Mouse (Mus musculus): ENCODE data around the gene Ddr2. TPM values are rescaled to one million over a fixed set of nuclear protein-coding genes. Genes with fewer than 3 reads are reported as not detected.
A peak's percentile ranks its signal among the peaks of the same experiment; 100 is the strongest.
"Not testable (repeated sequence)": the region's sequence is repeated elsewhere in the genome, so short reads cannot be mapped to it uniquely, and the experiment has no call there.

Ddr2 gene
- polyA plus RNA-seq, 1 experiment from 2014 or later: 7.9 TPM

DNA sequence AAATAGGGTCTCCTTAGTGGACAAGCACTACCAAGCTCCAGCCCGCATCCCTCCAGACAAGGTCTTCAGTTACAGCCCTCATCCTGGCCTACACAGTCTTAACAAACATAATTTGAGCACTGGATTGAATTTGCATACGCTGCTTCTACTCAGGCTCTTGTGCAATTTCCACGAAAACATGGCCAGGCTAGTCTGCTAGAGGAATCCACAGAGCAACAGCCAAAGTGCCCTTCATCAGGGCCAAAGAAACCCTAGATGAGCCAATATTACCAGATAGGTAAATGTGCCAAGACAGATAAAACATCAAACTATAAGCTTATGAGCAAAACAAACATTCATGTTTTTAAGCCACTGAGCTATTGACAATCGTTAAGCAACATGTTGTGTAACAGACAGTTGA, 75.6 kb downstream of the Ddr2 start:
- no peak overlapping the region for H3K27ac ChIP-seq (ENCODE audit: low read length)
- H3K27me3 ChIP-seq (replicated peaks; ENCODE audit: control insufficient read depth, insufficient read depth, low read length): no peaks in the 10 kb centered on the region
- ATAC-seq: no peak
- no peaks in the 10 kb centered on the region for H3K9me3 ChIP-seq (ENCODE audit: control insufficient read depth, low read length)
- no peaks in the 10 kb centered on the region for H3K4me1 ChIP-seq (replicated peaks; ENCODE audit: control insufficient read depth, insufficient read depth, low read length)
- H3K4me3 ChIP-seq (replicated peaks; ENCODE audit: low read length): no peak overlapping the region
- H3K9ac ChIP-seq (replicated peaks; ENCODE audit: low read depth, low read length): no peak overlapping the region
- H3K36me3 ChIP-seq (ENCODE audit: control insufficient read depth, insufficient read depth): no peaks in the 10 kb centered on the region
- H3K4me2 ChIP-seq (ENCODE audit: low read length): no peak overlapping the region
- 89% methylated on average over 4 of the region's 4 CpGs for WGBS

- no peaks in the 10 kb centered on the region for H3K36me3 ChIP-seq (ENCODE audit: control insufficient read depth, insufficient read depth)
- H3K9ac ChIP-seq (replicated peaks; ENCODE audit: low read depth, low read length): no peak overlapping the region
- H3K27ac ChIP-seq (ENCODE audit: low read length): no peak overlapping the region
- H3K9me3 ChIP-seq (ENCODE audit: control insufficient read depth, low read length): no peaks in the 10 kb centered on the region
- H3K4me3 ChIP-seq (replicated peaks; ENCODE audit: low read length): no peak overlapping the region
- ATAC-seq: no peak
- no peaks in the 10 kb centered on the region for H3K27me3 ChIP-seq (replicated peaks; ENCODE audit: control insufficient read depth, insufficient read depth, low read length)
- H3K4me2 ChIP-seq (ENCODE audit: low read length): no peak overlapping the region
- H3K4me1 ChIP-seq (replicated peaks; ENCODE audit: control insufficient read depth, insufficient read depth, low read length): no peaks in the 10 kb centered on the region
- 89% methylated on average over 3 of the region's 3 CpGs for WGBS
Measured at GRCm38 (mm10) chr1:170031656-170032055, 78.9 kb downstream of the Ddr2 start.

GRCm38 (mm10) chr1:170014784-170015183, 95.8 kb downstream of the Ddr2 start:
- Histone ChIP-seq H3K4me3 (replicated peaks; ENCODE audit: low read length) (no peak overlapping the region), H3K4me1 (replicated peaks; ENCODE audit: control insufficient read depth, insufficient read depth, low read length) (no peaks in the 10 kb centered on the region), H3K9ac (replicated peaks; ENCODE audit: low read depth, low read length) (no peak overlapping the region), H3K27ac (ENCODE audit: low read length) (no peak overlapping the region), H3K4me2 (ENCODE audit: low read length) (no peak overlapping the region), H3K36me3 (ENCODE audit: control insufficient read depth, insufficient read depth) (no peaks in the 10 kb centered on the region), H3K27me3 (replicated peaks; ENCODE audit: control insufficient read depth, insufficient read depth, low read length) (no peaks in the 10 kb centered on the region), H3K9me3 (ENCODE audit: control insufficient read depth, low read length) (peaks cover 12% of the 10 kb centered on the region; the same call in 1 of the 2 replicates)
- WGBS: 86% methylated on average over 3 of the region's 3 CpGs
- peak; percentile 20; the same call in 1 of the 2 replicates for ATAC-seq

- no peak overlapping the region for H3K27ac ChIP-seq (ENCODE audit: low read length)
- H3K4me2 ChIP-seq (ENCODE audit: low read length): no peak overlapping the region
- no peaks in the 10 kb centered on the region for H3K4me1 ChIP-seq (replicated peaks; ENCODE audit: control insufficient read depth, insufficient read depth, low read length)
- H3K36me3 ChIP-seq (ENCODE audit: control insufficient read depth, insufficient read depth): no peaks in the 10 kb centered on the region
- H3K4me3 ChIP-seq (replicated peaks; ENCODE audit: low read length): no peak overlapping the region
- ATAC-seq: no peak
- no peak overlapping the region for H3K9ac ChIP-seq (replicated peaks; ENCODE audit: low read depth, low read length)
- 90% methylated on average over 15 of the region's 15 CpGs for WGBS
- H3K27me3 ChIP-seq (replicated peaks; ENCODE audit: control insufficient read depth, insufficient read depth, low read length): no peaks in the 10 kb centered on the region
- no peaks in the 10 kb centered on the region for H3K9me3 ChIP-seq (ENCODE audit: control insufficient read depth, low read length)
Measured at GRCm38 (mm10) chr1:170010716-170011505, 99.7 kb downstream of the Ddr2 start.

DNA sequence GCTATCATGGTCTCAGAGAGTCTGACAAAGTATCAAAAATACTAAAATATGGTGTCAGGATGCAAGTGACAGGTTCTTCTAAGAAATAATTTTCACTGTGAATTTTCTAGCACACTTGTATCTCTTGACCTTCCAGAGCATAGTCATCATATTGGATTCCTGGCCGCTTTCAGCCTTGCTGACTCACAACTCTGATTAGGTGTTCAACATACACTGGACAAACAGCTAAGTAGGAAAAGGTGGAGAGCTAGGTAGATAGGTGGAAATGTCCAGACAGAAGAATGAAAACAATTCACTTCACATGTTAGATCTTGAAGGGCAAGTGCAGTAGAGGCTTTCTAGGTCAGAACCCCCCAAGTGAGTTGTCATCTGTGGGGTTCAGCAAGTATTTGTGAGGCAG, 101.3 kb downstream of the Ddr2 start:
- H3K27ac ChIP-seq (ENCODE audit: low read length): no peak overlapping the region

DNA sequence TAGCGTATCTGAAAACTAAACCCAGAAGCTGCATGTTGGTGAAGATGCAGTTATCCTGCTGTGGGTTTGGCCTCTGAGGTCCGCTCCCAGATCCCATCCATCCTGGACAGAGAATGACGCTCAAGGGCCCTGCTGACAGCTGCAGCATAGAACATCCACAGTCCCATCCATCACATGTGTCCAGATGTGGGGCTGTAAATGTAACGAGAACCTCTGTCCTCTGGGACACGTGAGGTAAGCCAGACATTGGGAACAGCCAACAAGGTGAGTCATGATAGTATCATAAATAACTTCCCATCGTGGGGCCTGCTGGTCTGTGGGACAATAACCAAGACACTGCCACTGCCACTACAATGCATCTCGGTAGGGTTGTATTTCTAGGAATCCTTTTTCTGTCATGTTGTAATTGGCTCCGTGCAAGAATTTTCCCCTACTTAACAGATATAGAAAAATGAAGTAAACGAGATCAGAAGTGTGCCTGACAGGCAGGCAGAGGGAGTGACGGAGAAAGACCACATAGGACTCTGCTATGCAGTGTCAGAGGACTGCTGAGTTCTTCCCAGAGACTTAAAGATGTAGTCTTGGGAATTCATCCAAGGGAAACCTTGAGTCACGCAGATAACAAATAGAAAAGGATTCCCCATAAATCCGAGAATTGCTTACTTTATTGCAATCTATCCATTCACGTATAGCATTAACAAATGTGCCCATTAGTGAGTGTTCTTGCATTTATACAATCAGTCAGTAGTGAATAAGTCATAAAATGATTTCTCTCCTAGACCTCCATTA, 101.9 kb downstream of the Ddr2 start:
- ATAC-seq: no peak
- 93% methylated on average over 13 of the region's 13 CpGs for WGBS

More for the DNA sequence above, 101.3 kb downstream of the Ddr2 start:
- Histone ChIP-seq H3K4me3 (replicated peaks; ENCODE audit: low read length) (no peak overlapping the region), H3K36me3 (ENCODE audit: control insufficient read depth, insufficient read depth) (no peaks in the 10 kb centered on the region), H3K4me1 (replicated peaks; ENCODE audit: control insufficient read depth, insufficient read depth, low read length) (no peaks in the 10 kb centered on the region), H3K27me3 (replicated peaks; ENCODE audit: control insufficient read depth, insufficient read depth, low read length) (no peaks in the 10 kb centered on the region), H3K4me2 (ENCODE audit: low read length) (no peak overlapping the region), H3K9me3 (ENCODE audit: control insufficient read depth, low read length) (no peaks in the 10 kb centered on the region), H3K9ac (replicated peaks; ENCODE audit: low read depth, low read length) (no peak overlapping the region)
- no peak for ATAC-seq
- WGBS: 98% methylated on average over 1 of the region's 1 CpGs

GRCm38 (mm10) chr1:170006516-170006915, 104.0 kb downstream of the Ddr2 start:
- Histone ChIP-seq H3K36me3 (ENCODE audit: control insufficient read depth, insufficient read depth) (no peaks in the 10 kb centered on the region), H3K9ac (replicated peaks; ENCODE audit: low read depth, low read length) (no peak overlapping the region), H3K4me3 (replicated peaks; ENCODE audit: low read length) (no peak overlapping the region), H3K27ac (ENCODE audit: low read length) (no peak overlapping the region), H3K9me3 (ENCODE audit: control insufficient read depth, low read length) (no peaks in the 10 kb centered on the region), H3K27me3 (replicated peaks; ENCODE audit: control insufficient read depth, insufficient read depth, low read length) (no peaks in the 10 kb centered on the region), H3K4me2 (ENCODE audit: low read length) (no peak overlapping the region), H3K4me1 (replicated peaks; ENCODE audit: control insufficient read depth, insufficient read depth, low read length) (no peaks in the 10 kb centered on the region)
- WGBS: 83% methylated on average over 5 of the region's 5 CpGs
- ATAC-seq: no peak

More for the DNA sequence above, 101.9 kb downstream of the Ddr2 start:
- Histone ChIP-seq H3K27me3 (replicated peaks; ENCODE audit: control insufficient read depth, insufficient read depth, low read length) (no peaks in the 10 kb centered on the region), H3K9me3 (ENCODE audit: control insufficient read depth, low read length) (no peaks in the 10 kb centered on the region), H3K4me1 (replicated peaks; ENCODE audit: control insufficient read depth, insufficient read depth, low read length) (no peaks in the 10 kb centered on the region), H3K4me3 (replicated peaks; ENCODE audit: low read length) (no peak overlapping the region), H3K36me3 (ENCODE audit: control insufficient read depth, insufficient read depth) (no peaks in the 10 kb centered on the region), H3K4me2 (ENCODE audit: low read length) (no peak overlapping the region), H3K9ac (replicated peaks; ENCODE audit: low read depth, low read length) (no peak overlapping the region), H3K27ac (ENCODE audit: low read length) (no peak overlapping the region)

- no peak overlapping the region for H3K4me3 ChIP-seq (replicated peaks; ENCODE audit: low read length)
- no peak overlapping the region for H3K27ac ChIP-seq (ENCODE audit: low read length)
- no peaks in the 10 kb centered on the region for H3K9me3 ChIP-seq (ENCODE audit: control insufficient read depth, low read length)
- H3K27me3 ChIP-seq (replicated peaks; ENCODE audit: control insufficient read depth, insufficient read depth, low read length): no peaks in the 10 kb centered on the region
- H3K36me3 ChIP-seq (ENCODE audit: control insufficient read depth, insufficient read depth): no peaks in the 10 kb centered on the region
- 72% methylated on average over 3 of the region's 3 CpGs for WGBS
- no peak overlapping the region for H3K9ac ChIP-seq (replicated peaks; ENCODE audit: low read depth, low read length)
- H3K4me1 ChIP-seq (replicated peaks; ENCODE audit: control insufficient read depth, insufficient read depth, low read length): no peaks in the 10 kb centered on the region
- no peak for ATAC-seq
- H3K4me2 ChIP-seq (ENCODE audit: low read length): no peak overlapping the region
Measured at GRCm38 (mm10) chr1:170005297-170005696, 105.3 kb downstream of the Ddr2 start.

GRCm38 (mm10) chr1:169993901-169994300, 116.7 kb downstream of the Ddr2 start:
- not testable (repeated sequence) for H3K4me1 ChIP-seq (replicated peaks; ENCODE audit: control insufficient read depth, insufficient read depth, low read length)

More at GRCm38 (mm10) chr1:169993901-169994300, 116.7 kb downstream of the Ddr2 start:
- WGBS: 91% methylated on average over 6 of the region's 6 CpGs
- not testable (repeated sequence) for H3K36me3 ChIP-seq (ENCODE audit: control insufficient read depth, insufficient read depth); H3K4me3 ChIP-seq (replicated peaks; ENCODE audit: low read length); H3K27ac ChIP-seq (ENCODE audit: low read length); H3K9ac ChIP-seq (replicated peaks; ENCODE audit: low read depth, low read length); ATAC-seq; H3K27me3 ChIP-seq (replicated peaks; ENCODE audit: control insufficient read depth, insufficient read depth, low read length); H3K4me2 ChIP-seq (ENCODE audit: low read length); H3K9me3 ChIP-seq (ENCODE audit: control insufficient read depth, low read length)
